Mouse (Mus musculus) stomach, postnatal 0 days (tissue): ENCODE data around the gene Nkx6-1. TPM values are rescaled to one million over a fixed set of nuclear protein-coding genes. Genes with fewer than 3 reads are reported as not detected.

Source experiments
- ATAC-seq: fragments of 200-750 bp; cut with Nextera tagmentation; 2 replicates; pipeline ENCODE4 v1.8.0; 2017; ENCODE audit not compliant: low FRiP score, low TSS enrichment
- DNase-seq: peaks from one replicate; pipeline ENCODE4 v3.0.0-alpha.2; 2016; ENCODE audit warnings: low spot score
- H3K27ac ChIP-seq: fragments of 300-500 bp; sonication (generic); replicated peaks from 2 replicates; pipeline ENCODE4 v1.5.1; 2014; ENCODE audit warnings: mild to moderate bottlenecking, control low read depth
- H3K27me3 ChIP-seq: fragments of 300-500 bp; sonication (generic); 2 replicates; pipeline ENCODE4 v1.6.1; 2014; ENCODE audit warnings: low read length; ENCODE audit not compliant: control insufficient read depth, insufficient read depth
- H3K36me3 ChIP-seq: fragments of 300-500 bp; sonication (generic); 2 replicates; pipeline ENCODE4 v1.6.1; 2014; ENCODE audit warnings: low read length, mixed read lengths; ENCODE audit not compliant: control insufficient read depth, insufficient read depth
- H3K4me1 ChIP-seq: fragments of 300-500 bp; sonication (generic); replicated peaks from 2 replicates; pipeline ENCODE4 v1.6.1; 2014; ENCODE audit warnings: antibody characterized with exemption; ENCODE audit not compliant: control insufficient read depth, insufficient read depth
- H3K4me2 ChIP-seq: fragments of 300-500 bp; sonication (generic); replicated peaks from 2 replicates; pipeline ENCODE4 v1.6.1; 2014; ENCODE audit warnings: low read depth, mild to moderate bottlenecking, control low read depth, moderate library complexity
- H3K4me3 ChIP-seq: fragments of 300-500 bp; sonication (generic); 2 replicates; pipeline ENCODE4 v1.5.1; 2014; ENCODE audit warnings: low read depth, low read length, control low read depth
- H3K9ac ChIP-seq: fragments of 300-500 bp; sonication (generic); 2 replicates; pipeline ENCODE4 v1.6.1; 2014; ENCODE audit warnings: mild to moderate bottlenecking, low read length, control low read depth, mixed read lengths
- H3K9me3 ChIP-seq: fragments of 300-500 bp; sonication (generic); 2 replicates; pipeline ENCODE4 v1.6.1; 2016; ENCODE audit warnings: low read length; ENCODE audit not compliant: control insufficient read depth
- CTCF ChIP-seq: IDR thresholded peaks from 2 replicates; pipeline ENCODE4 v1.5.1; 2016; ENCODE audit warnings: antibody characterized with exemption, low read depth, mild to moderate bottlenecking, moderate library complexity
- EP300 ChIP-seq: optimal IDR thresholded peaks from 2 replicates; pipeline ENCODE3; 2016; ENCODE audit warnings: antibody characterized with exemption
- WGBS: fragments of 180-500 bp; shearing (Covaris S2); extraction: QIAGEN DNeasy Blood & Tissue Kit; methylation state at CpG from one replicate; pipeline ENCODE4 v1.1.7; 2014; 5-methylcytosine and 5-hydroxymethylcytosine counted together
- polyA plus RNA-seq: library from polyadenylated mRNA; unstranded; fragments of >200 nt; fragmentation: Nextera tagmentation; extraction: Ambion mirVana; gene quantifications from 2 replicates; pipeline ENCODE4 v1.2.1, GENCODE M21; 2015

Nkx6-1 gene
- polyA plus RNA-seq, 1 experiment from 2014 or later = 1.6 TPM

GRCm38 (mm10) chr5:101688581-101688980, 23.8 kb upstream of the Nkx6-1 start:
- no peak for TF ChIP-seq EP300
- TF ChIP-seq CTCF = peak; percentile 65
- Histone ChIP-seq H3K9ac (no peak overlapping the region), H3K4me3 (no peak overlapping the region), H3K27me3 (no peaks in the 10 kb centered on the region), H3K4me2 (no peak overlapping the region), H3K36me3 (no peaks in the 10 kb centered on the region), H3K9me3 (no peaks in the 10 kb centered on the region), H3K27ac (no peak overlapping the region), H3K4me1 (no peaks in the 10 kb centered on the region)
- DNase-seq (peak; percentile 27), ATAC-seq (no peak)
- 28% methylated on average over 15 of the region's 15 CpGs for WGBS

DNA sequence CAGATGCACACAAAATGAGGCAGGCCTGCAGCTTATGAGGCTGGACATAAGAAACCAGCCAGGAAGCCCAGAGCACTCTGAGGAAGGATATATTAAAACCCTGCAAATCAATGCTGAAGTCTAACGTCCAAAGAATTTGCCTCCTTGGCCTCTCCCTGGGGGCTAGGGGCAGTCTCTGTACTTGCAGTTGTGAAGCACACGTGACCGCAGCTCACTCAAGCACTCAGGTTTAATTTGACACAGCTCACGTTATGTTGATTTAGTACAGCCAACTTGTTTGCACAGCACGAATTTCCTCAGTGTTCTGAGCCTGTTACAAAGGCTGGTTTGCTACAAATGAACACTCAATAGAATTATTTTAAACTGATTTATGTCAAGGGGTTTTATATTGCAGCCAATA, 18.5 kb upstream of the Nkx6-1 start:
- H3K27me3 ChIP-seq = no peaks in the 10 kb centered on the region
- peak; percentile 61; the same call in 1 of the 2 replicates for ATAC-seq
- H3K4me1 ChIP-seq = no peaks in the 10 kb centered on the region
- TF ChIP-seq EP300 (no peak), CTCF (no peak)
- no peak overlapping the region for H3K9ac ChIP-seq
- no peak overlapping the region for H3K4me3 ChIP-seq
- H3K9me3 ChIP-seq = no peaks in the 10 kb centered on the region
- peak; percentile 16 for DNase-seq
- no peak overlapping the region for H3K27ac ChIP-seq
- H3K4me2 ChIP-seq = no peak overlapping the region
- WGBS = 22% methylated on average over 5 of the region's 5 CpGs
- H3K36me3 ChIP-seq = no peaks in the 10 kb centered on the region

DNA sequence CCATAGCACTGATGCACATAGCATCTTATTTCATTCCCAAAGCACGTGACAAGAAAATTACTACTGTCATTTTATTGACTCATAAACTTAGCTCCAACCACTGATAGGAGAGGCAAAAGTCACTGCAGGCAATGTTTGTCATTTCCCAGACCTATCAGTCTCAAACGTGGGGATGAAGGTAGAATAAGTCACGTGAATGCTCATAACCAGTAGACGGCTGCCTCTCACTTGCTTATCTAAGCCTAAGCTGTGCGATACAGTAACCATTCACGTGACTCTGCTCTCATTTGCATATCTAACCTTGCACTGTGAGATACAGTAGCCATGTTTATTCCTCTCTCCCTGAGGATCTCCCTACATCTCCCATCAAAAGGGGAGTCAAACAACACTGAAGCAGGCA, 15.5 kb upstream of the Nkx6-1 start:
- ATAC-seq = no peak
- no peaks in the 10 kb centered on the region for H3K36me3 ChIP-seq
- H3K9ac ChIP-seq = no peak overlapping the region
- 68% methylated on average over 6 of the region's 6 CpGs for WGBS
- no peaks in the 10 kb centered on the region for H3K9me3 ChIP-seq
- H3K27ac ChIP-seq = no peak overlapping the region
- H3K4me2 ChIP-seq = no peak overlapping the region
- TF ChIP-seq CTCF = no peak
- TF ChIP-seq EP300 = no peak
- no peak for DNase-seq
- no peaks in the 10 kb centered on the region for H3K4me1 ChIP-seq
- no peak overlapping the region for H3K4me3 ChIP-seq
- no peaks in the 10 kb centered on the region for H3K27me3 ChIP-seq

DNA sequence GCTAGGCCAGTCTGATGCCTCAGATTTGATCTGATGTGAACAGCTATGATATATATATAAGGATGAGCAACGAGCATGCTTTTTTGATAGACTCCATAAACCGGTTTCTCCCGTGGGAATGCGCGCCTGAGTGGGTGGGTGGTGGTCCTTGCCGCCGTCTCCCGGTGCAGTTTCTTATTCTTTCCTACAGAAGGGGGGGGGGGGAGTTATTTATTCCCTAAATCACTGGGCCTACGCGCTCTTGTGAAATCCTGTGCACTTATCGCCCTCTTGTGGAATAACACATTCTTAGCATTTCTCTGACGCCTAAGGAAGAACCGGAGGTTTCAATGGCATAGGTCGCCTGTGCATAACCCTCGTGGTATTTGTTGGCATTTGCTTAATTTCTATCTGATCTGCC, 4.6 kb upstream of the Nkx6-1 start:
- no peak overlapping the region for H3K4me2 ChIP-seq
- no peak for ATAC-seq
- H3K4me1 ChIP-seq = peaks cover under 1% of the 10 kb centered on the region; the same call in 1 of the 2 replicates
- no peak overlapping the region for H3K27ac ChIP-seq
- peaks cover 19% of the 10 kb centered on the region; the same call in 1 of the 2 replicates for H3K27me3 ChIP-seq
- WGBS = 5% methylated on average over 15 of the region's 15 CpGs
- TF ChIP-seq CTCF (peak; percentile 85), EP300 (no peak)
- H3K9me3 ChIP-seq = no peaks in the 10 kb centered on the region
- DNase-seq = peak; percentile 28
- no peak overlapping the region for H3K4me3 ChIP-seq
- H3K36me3 ChIP-seq = no peaks in the 10 kb centered on the region
- H3K9ac ChIP-seq = no peak overlapping the region

DNA sequence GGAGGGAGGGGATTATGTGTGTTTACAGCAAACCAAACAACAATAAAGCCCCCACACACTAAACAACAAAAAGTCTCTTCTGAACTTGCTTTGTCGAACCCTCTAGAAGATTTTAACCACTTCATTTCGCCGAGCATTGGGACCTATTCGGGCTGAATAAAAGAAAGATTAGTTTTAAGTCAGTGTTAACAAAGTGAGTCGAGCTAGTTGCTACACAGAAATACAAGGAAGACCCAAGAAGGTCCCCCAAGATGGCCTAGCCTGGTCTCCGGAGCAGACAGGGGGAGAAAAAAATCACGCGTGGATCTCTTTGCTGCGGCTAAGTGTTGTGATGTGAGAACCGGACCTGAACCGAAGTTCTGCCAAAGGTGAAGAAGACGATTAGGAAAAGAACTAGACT, 3.7 kb upstream of the Nkx6-1 start:
- H3K9me3 ChIP-seq = no peaks in the 10 kb centered on the region
- DNase-seq = no peak
- no peak for ATAC-seq
- no peak overlapping the region for H3K27ac ChIP-seq
- no peaks in the 10 kb centered on the region for H3K36me3 ChIP-seq
- no peak overlapping the region for H3K4me3 ChIP-seq
- H3K27me3 ChIP-seq = peaks cover 23% of the 10 kb centered on the region; the same call in 1 of the 2 replicates
- no peak overlapping the region for H3K9ac ChIP-seq
- peaks cover 3% of the 10 kb centered on the region for H3K4me1 ChIP-seq
- H3K4me2 ChIP-seq = no peak overlapping the region
- TF ChIP-seq EP300 = no peak
- TF ChIP-seq CTCF = no peak
- WGBS = 13% methylated on average over 12 of the region's 12 CpGs

DNA sequence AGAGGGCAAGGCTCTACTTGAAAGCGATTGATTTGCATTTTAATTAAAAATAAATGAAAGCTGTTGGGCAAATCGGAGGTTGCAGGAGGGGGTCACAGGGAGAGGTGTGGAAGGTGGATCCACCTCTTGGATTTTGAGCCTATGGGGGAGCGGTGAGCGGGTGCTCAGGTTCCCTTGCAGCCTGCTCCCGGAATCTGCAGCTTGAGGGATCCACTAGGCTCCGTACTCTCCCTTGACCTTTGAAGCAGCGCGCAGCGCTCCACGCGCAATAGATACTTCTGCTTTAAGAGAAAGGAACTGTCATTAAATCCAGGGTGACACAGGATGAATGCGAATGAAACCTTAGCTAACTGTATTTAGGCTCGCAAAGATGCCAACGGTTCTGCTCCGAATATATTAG, 3.2 kb upstream of the Nkx6-1 start:
- DNase-seq (no peak), ATAC-seq (no peak)
- no peaks in the 10 kb centered on the region for H3K9me3 ChIP-seq
- TF ChIP-seq EP300 = no peak
- TF ChIP-seq CTCF = no peak
- no peak overlapping the region for H3K27ac ChIP-seq
- no peaks in the 10 kb centered on the region for H3K36me3 ChIP-seq
- H3K4me3 ChIP-seq = no peak overlapping the region
- 19% methylated on average over 15 of the region's 15 CpGs for WGBS
- H3K4me2 ChIP-seq = no peak overlapping the region
- peaks cover 25% of the 10 kb centered on the region; the same call in 1 of the 2 replicates for H3K27me3 ChIP-seq
- H3K9ac ChIP-seq = no peak overlapping the region
- H3K4me1 ChIP-seq = peaks cover 3% of the 10 kb centered on the region
